Mouse (Mus musculus): ENCODE results near the gene Abhd6.

- TF ChIP-seq POLR2A (IDR thresholded peaks at IDR 0.05; ENCODE audit: low read depth, low read length): no peak
- TF ChIP-seq CTCF (IDR thresholded peaks at IDR 0.05; ENCODE audit: extremely low read depth, insufficient read length, insufficient replicate concordance, low read depth, low read length): no peak
These were observed 45.7 kb upstream of the Abhd6 start, which contains the start of gene Gm45521 for GRCm38 (mm10) chr14:7957049-7957448.

Measured in small intestine, adult 2 months (tissue).